Mouse (Mus musculus): ENCODE measurements at regions not wholly inside any gene's neighbourhood (a gene's known extent, or its start where the extent isn't known, plus 50 kb on each side); places are given as distances from the start of the nearest gene placed in this dataset.

DNA sequence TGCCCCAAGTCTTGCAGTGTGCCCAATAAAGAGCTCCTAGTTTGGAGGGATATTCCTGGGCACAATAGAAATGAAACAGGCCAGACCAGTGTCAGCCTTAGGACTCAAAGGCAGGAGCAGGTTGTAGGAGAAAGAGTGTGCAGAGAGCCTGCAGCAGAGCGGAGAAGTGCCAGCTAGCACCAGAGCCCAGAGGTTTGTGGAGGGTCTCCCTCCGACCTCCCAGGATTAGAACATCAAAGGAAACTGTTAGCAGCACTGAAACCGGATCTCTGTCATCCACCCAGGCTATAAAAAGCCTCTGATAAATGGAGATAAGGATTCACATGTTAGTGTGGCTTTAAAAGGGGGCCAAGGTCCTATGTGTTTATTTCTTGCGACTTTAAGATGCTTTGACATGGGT is 196.0 kb downstream of the Smoc2 start:
- Histone ChIP-seq H3K36me3 (ENCODE audit: control insufficient read depth, insufficient read depth, low read length) (no peaks in the 10 kb centered on the region), H3K4me1 (ENCODE audit: control insufficient read depth, insufficient read depth, insufficient read length, low read length) (no peaks in the 10 kb centered on the region), H3K4me3 (ENCODE audit: low read depth, low read length) (no peak overlapping the region), H3K27me3 (ENCODE audit: control insufficient read depth, insufficient read depth, low read length) (no peaks in the 10 kb centered on the region), H3K27ac (ENCODE audit: insufficient read depth, low read depth, low read length) (no peak overlapping the region)
- 24% methylated on average over 4 of the region's 4 CpGs for WGBS
- TF ChIP-seq POLR2A (IDR thresholded peaks at IDR 0.05; ENCODE audit: low read depth, low read length) (no peak), CTCF (IDR thresholded peaks at IDR 0.05; ENCODE audit: extremely low read depth, insufficient read length, insufficient replicate concordance, low read depth, low read length) (no peak)

- Histone ChIP-seq H3K4me1 (ENCODE audit: control insufficient read depth, insufficient read depth, insufficient read length, low read length) (no peaks in the 10 kb centered on the region), H3K27me3 (ENCODE audit: control insufficient read depth, insufficient read depth, low read length) (no peaks in the 10 kb centered on the region; the same call in 1 of the 2 replicates), H3K36me3 (ENCODE audit: control insufficient read depth, insufficient read depth, low read length) (no peaks in the 10 kb centered on the region), H3K27ac (ENCODE audit: insufficient read depth, low read depth, low read length) (no peak overlapping the region), H3K4me3 (ENCODE audit: low read depth, low read length) (no peak overlapping the region)
- WGBS = 76% methylated on average over 6 of the region's 6 CpGs
- no peak for TF ChIP-seq POLR2A (IDR thresholded peaks at IDR 0.05; ENCODE audit: low read depth, low read length)
- TF ChIP-seq CTCF (IDR thresholded peaks at IDR 0.05; ENCODE audit: extremely low read depth, insufficient read length, insufficient replicate concordance, low read depth, low read length) = no peak
These were observed 189.6 kb downstream of the Smoc2 start for GRCm38 (mm10) chr17:14468754-14469488.

- no peaks in the 10 kb centered on the region for H3K27me3 ChIP-seq (ENCODE audit: control insufficient read depth, insufficient read depth, low read length)
- no peaks in the 10 kb centered on the region for H3K36me3 ChIP-seq (ENCODE audit: control insufficient read depth, insufficient read depth, low read length)
- WGBS = 66% methylated on average over 8 of the region's 8 CpGs
- H3K27ac ChIP-seq (ENCODE audit: insufficient read depth, low read depth, low read length) = no peak overlapping the region
- TF ChIP-seq POLR2A (IDR thresholded peaks at IDR 0.05; ENCODE audit: low read depth, low read length) = no peak
- TF ChIP-seq CTCF (IDR thresholded peaks at IDR 0.05; ENCODE audit: extremely low read depth, insufficient read length, insufficient replicate concordance, low read depth, low read length) = no peak
- no peak overlapping the region for H3K4me3 ChIP-seq (ENCODE audit: low read depth, low read length)
- H3K4me1 ChIP-seq (ENCODE audit: control insufficient read depth, insufficient read depth, insufficient read length, low read length) = no peaks in the 10 kb centered on the region
These were observed 176.0 kb downstream of the Smoc2 start for GRCm38 (mm10) chr17:14455251-14455743.
